Mouse (Mus musculus) forebrain, embryonic 12.5 days (tissue): ENCODE measurements around the gene Irf3. TPM values are rescaled to one million over a fixed set of nuclear protein-coding genes. Genes with fewer than 3 reads are reported as not detected.

Source experiments
- ATAC-seq: fragments of 200-750 bp; cut with Nextera tagmentation; 2 replicates; pipeline ENCODE4 v1.8.0; 2017; ENCODE audit warnings: moderate TSS enrichment; ENCODE audit not compliant: low FRiP score
- H3K27ac ChIP-seq: fragments of 300-500 bp; sonication (generic); 2 replicates; pipeline ENCODE4 v1.5.1; 2016; ENCODE audit warnings: mild to moderate bottlenecking
- H3K27me3 ChIP-seq: fragments of 300-500 bp; sonication (generic); 2 replicates; pipeline ENCODE4 v1.6.1; 2016; ENCODE audit warnings: mild to moderate bottlenecking
- H3K36me3 ChIP-seq: fragments of 300-500 bp; sonication (generic); replicated peaks from 2 replicates; pipeline ENCODE4 v1.6.1; 2016; ENCODE audit warnings: mild to moderate bottlenecking
- H3K4me1 ChIP-seq: fragments of 300-500 bp; sonication (generic); 2 replicates; pipeline ENCODE4 v1.6.1; 2016
- H3K4me2 ChIP-seq: fragments of 300-500 bp; sonication (generic); 2 replicates; pipeline ENCODE4 v1.6.1; 2016; ENCODE audit warnings: mild to moderate bottlenecking, moderate library complexity
- H3K4me3 ChIP-seq: fragments of 300-500 bp; sonication (generic); replicated peaks from 2 replicates; pipeline ENCODE4 v1.5.1; 2016; ENCODE audit warnings: mild to moderate bottlenecking
- H3K9ac ChIP-seq: fragments of 300-500 bp; sonication (generic); 2 replicates; pipeline ENCODE4 v1.6.1; 2016; ENCODE audit warnings: mild to moderate bottlenecking
- H3K9me3 ChIP-seq: fragments of 300-500 bp; sonication (generic); 2 replicates; pipeline ENCODE4 v1.6.1; 2016
- WGBS: fragments of 180-500 bp; shearing (Covaris S2); methylation state at CpG from one replicate; pipeline ENCODE4 v1.1.7; 2016; 5-methylcytosine and 5-hydroxymethylcytosine counted together
- polyA plus RNA-seq: library from polyadenylated mRNA; unstranded; fragments of >200 nt; fragmentation: Nextera tagmentation; extraction: Ambion mirVana; gene quantifications from 2 replicates; pipeline ENCODE4 v1.2.1, GENCODE M21; 2016

Irf3 gene
- polyA plus RNA-seq, 1 experiment from 2014 or later: 72.4 TPM

DNA sequence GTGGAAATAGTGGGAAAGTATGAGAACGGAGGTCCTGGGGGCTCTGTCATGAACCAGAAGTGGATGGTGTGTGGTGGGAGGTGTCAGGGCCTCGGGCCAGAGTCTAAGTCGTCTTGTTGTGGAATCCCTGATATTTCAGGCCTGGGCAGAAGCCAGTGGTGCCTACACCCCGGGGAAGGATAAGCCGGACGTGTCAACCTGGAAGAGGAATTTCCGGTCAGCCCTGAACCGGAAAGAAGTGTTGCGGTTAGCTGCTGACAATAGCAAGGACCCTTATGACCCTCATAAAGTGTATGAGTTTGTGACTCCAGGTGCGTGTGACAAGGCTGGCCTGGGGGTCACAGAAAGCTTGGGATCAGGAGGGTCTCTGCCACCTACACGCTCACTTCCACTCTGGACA lies 2.3 kb downstream of the Irf3 start:
- no peak overlapping the region for H3K4me3 ChIP-seq
- no peak for ATAC-seq
- H3K27me3 ChIP-seq: no peaks in the 10 kb centered on the region
- WGBS: 90% methylated on average over 11 of the region's 11 CpGs
- peaks cover 32% of the 10 kb centered on the region for H3K4me1 ChIP-seq
- H3K36me3 ChIP-seq: peaks cover 62% of the 10 kb centered on the region
- no peaks in the 10 kb centered on the region for H3K9me3 ChIP-seq
- H3K9ac ChIP-seq: no peak overlapping the region
- no peak overlapping the region for H3K27ac ChIP-seq
- no peak overlapping the region for H3K4me2 ChIP-seq

DNA sequence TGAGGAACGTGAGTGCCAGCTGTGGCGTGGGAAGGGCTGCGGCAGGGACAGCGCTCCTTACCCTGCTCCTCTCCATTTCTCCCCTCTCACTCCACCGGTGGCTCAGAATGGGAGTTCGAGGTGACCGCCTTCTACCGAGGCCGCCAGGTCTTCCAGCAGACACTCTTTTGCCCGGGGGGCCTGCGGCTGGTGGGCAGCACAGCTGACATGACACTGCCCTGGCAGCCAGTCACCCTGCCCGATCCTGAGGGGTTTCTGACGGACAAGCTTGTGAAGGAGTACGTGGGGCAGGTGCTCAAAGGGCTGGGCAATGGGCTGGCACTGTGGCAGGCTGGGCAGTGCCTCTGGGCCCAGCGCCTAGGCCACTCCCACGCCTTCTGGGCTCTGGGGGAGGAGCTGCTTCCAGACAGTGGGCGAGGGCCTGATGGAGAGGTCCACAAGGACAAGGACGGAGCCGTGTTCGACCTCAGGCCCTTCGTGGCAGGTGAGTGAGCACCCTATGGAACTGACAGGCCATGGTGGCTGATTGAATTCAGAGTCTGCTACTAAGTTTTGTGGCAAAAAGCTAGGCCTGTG lies 3.2 kb downstream of the Irf3 start:
- peaks cover 62% of the 10 kb centered on the region for H3K36me3 ChIP-seq
- H3K4me1 ChIP-seq: peaks cover 32% of the 10 kb centered on the region
- 0 out of 2 replicates have a peak overlapping the region, but pooled peaks have one; percentile 1 for H3K4me3 ChIP-seq
- no peak overlapping the region for H3K27ac ChIP-seq
- H3K9ac ChIP-seq: peak overlapping the region; percentile 21; the same call in 1 of the 2 replicates
- no peak for ATAC-seq
- H3K4me2 ChIP-seq: no peak overlapping the region
- H3K9me3 ChIP-seq: no peaks in the 10 kb centered on the region
- 89% methylated on average over 21 of the region's 21 CpGs for WGBS
- H3K27me3 ChIP-seq: no peaks in the 10 kb centered on the region

DNA sequence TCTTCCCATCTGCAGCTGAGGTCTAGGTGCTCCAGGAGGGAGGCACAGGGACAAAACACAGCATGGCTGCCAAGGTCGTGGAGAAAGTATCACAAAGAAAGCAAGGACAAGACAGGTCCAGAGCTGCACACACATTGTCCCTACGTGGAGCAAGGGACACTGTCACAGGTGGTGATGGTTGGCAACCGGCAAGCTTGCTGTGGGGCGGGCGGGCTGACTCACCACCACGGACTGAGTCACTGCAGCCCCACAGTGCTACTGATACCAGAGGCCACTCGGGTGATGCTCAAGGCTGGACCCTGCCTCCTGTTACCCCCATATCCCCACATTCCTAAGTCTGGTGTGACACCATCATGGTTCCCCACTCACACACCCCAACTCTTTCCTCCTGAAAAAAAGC lies 5.0 kb downstream of the Irf3 start:
- peaks cover 19% of the 10 kb centered on the region for H3K4me1 ChIP-seq
- no peaks in the 10 kb centered on the region for H3K9me3 ChIP-seq
- H3K36me3 ChIP-seq: peaks cover 81% of the 10 kb centered on the region
- H3K4me3 ChIP-seq: no peak overlapping the region
- no peak for ATAC-seq
- no peak overlapping the region for H3K9ac ChIP-seq
- H3K27ac ChIP-seq: no peak overlapping the region
- WGBS: 89% methylated on average over 7 of the region's 7 CpGs
- no peak overlapping the region for H3K4me2 ChIP-seq
- no peaks in the 10 kb centered on the region for H3K27me3 ChIP-seq

DNA sequence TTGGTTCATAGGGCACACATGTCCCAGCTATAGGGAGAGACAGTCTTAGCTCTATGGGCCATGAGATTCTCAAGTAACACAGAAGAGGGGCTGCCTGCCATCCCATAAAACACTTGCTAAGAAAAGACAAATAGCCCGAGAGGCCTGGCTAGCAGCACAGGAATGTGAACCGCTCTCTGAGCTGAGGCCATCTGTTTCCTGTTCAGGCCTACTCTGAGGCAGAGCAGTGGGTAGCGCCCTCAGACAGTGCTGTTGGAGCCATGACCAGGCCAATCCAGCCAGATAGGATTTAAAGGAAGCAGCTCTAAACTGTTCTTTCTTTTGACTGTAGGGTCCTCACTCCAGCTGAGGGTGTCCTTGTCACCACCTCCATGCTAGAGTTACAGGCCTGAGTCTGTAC lies 7.1 kb downstream of the Irf3 start:
- Histone ChIP-seq H3K36me3 (peaks cover 99% of the 10 kb centered on the region), H3K9ac (no peak overlapping the region), H3K9me3 (no peaks in the 10 kb centered on the region), H3K27me3 (no peaks in the 10 kb centered on the region), H3K4me3 (no peak overlapping the region), H3K4me2 (no peak overlapping the region), H3K27ac (no peak overlapping the region), H3K4me1 (peaks cover 2% of the 10 kb centered on the region)
- no peak for ATAC-seq
- WGBS: 87% methylated on average over 3 of the region's 3 CpGs

DNA sequence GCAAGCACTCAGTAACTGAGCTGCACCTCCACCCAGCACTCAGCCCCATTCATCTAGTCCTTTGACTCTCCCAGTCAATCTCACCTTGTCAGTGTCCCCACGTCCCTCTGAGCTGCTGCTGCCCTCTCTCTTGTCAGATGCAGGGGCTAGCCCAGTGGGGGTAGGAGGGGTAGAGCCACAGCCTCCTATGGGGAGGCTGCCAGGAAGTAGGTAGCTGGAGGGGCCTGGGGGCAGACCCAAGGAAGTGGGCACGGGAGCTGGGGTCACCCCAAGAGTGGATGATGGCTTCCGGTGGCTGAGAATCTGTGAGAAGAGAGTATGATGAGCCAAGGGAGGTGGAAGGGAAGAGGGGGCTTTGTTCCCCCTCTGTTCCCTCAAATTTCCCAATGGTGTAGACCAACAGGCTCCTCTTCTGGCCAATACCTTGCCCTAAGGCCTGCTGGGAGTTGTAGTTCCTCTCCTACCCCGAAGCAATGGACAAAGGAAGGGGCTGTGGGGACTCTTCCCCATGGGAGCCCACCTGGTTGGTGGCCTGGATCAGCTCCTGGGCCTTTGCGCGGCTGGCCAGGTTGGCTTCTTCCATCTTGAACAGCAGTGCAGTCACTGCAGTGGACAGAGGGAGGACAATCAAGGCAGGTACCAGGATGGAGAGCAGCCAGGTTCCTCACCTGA lies 8.0 kb downstream of the Irf3 start:
- Histone ChIP-seq H3K4me2 (no peak overlapping the region), H3K4me1 (no peaks in the 10 kb centered on the region), H3K4me3 (no peak overlapping the region), H3K27me3 (no peaks in the 10 kb centered on the region), H3K36me3 (peaks cover 99% of the 10 kb centered on the region), H3K27ac (no peak overlapping the region), H3K9me3 (no peaks in the 10 kb centered on the region), H3K9ac (no peak overlapping the region)
- ATAC-seq: no peak
- 95% methylated on average over 6 of the region's 6 CpGs for WGBS

DNA sequence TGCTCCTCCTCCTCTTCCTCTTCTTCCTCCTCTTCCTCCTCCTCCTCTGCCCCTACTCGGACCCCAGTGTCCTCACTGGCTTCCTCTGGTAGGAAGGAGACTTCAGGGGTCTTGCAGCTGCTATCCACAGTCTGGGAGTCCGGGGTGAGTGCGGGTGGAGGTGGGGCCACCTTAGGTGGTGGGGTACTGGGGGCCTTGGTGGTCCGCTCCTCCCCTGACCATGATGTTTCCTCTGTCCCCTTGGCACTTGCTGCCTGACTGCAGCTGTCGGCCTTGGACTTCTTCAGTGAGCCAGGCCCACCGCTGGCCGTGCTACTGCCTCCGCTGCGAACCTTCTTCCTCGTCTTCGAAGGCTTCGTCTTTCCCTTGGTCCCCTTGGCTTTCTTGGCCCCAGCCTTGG lies 9.1 kb downstream of the Irf3 start:
- ATAC-seq: no peak
- Histone ChIP-seq H3K36me3 (peaks cover 95% of the 10 kb centered on the region), H3K4me3 (no peak overlapping the region), H3K27ac (no peak overlapping the region), H3K27me3 (no peaks in the 10 kb centered on the region), H3K4me2 (no peak overlapping the region), H3K4me1 (no peaks in the 10 kb centered on the region), H3K9me3 (no peaks in the 10 kb centered on the region), H3K9ac (no peak overlapping the region)
- 97% methylated on average over 12 of the region's 12 CpGs for WGBS

DNA sequence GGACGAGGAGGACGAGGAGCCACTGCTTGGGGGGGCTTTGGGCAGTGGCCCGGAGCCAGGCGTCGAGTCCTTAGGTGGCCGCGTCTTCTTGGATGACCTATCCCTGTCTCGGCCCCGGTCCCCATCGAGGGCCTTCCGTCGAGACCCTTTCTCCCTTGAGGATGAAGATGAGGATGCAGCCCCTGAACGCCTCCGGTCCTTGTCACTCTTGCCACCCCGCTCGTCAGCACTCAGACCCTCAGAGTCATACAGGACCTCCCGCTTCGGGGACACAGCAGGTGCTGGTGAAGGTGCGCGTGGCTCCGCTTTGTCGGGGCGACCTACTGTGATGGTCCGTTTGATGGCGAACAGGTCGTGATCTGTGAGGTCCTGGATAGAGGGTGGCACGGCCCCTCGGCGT lies 9.7 kb downstream of the Irf3 start:
- ATAC-seq: no peak
- Histone ChIP-seq H3K9me3 (no peaks in the 10 kb centered on the region), H3K4me1 (no peaks in the 10 kb centered on the region), H3K27me3 (no peaks in the 10 kb centered on the region), H3K36me3 (peaks cover 95% of the 10 kb centered on the region), H3K4me2 (no peak overlapping the region), H3K4me3 (no peak overlapping the region), H3K9ac (no peak overlapping the region), H3K27ac (no peak overlapping the region)
- 96% methylated on average over 29 of the region's 29 CpGs for WGBS

DNA sequence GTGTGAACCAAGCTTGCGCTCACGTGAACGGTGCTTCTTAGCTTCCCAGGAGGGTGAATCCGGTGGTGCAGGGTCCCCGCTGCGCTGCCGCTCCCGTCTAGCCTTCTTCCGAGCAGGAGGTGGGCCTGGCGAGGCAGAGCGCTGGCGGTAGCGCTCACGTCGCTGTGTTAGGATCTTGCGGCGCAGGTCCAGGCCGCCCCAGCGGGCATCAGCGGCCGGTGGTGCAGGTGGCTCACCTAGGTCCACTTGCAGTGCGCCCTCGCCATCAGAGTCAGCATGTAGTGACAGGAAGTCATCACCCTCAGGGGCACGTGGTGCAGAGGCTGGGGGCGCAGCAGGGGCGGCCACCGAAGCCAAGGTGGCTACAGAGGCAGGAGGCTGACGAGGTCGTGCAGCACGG lies 10.4 kb downstream of the Irf3 start:
- H3K4me2 ChIP-seq: no peak overlapping the region
- no peaks in the 10 kb centered on the region for H3K4me1 ChIP-seq
- no peak for ATAC-seq
- peaks cover 95% of the 10 kb centered on the region for H3K36me3 ChIP-seq
- no peak overlapping the region for H3K4me3 ChIP-seq
- WGBS: 95% methylated on average over 30 of the region's 30 CpGs
- no peaks in the 10 kb centered on the region for H3K9me3 ChIP-seq
- H3K27me3 ChIP-seq: no peaks in the 10 kb centered on the region
- no peak overlapping the region for H3K27ac ChIP-seq
- H3K9ac ChIP-seq: no peak overlapping the region

DNA sequence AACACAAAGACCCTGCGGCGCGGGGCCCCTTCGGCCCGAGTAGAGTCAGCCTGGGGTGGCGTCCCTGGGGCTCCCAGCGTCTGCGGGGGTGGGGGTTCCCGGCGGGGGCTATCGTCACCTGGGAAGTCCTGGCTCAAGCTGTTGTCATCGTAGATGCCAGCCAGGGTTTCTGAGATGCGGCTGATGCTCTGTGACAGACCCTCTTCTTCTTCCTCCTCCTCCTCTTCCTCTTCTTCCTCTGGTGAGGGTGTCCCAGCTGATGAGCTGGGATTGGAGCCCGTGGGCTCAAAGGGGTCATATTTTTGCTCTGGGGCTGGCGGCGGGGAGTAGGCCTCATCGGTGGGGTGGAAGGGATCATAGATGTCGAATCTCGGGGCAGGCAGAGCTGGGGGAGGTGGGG lies 11.0 kb downstream of the Irf3 start:
- H3K27me3 ChIP-seq: no peaks in the 10 kb centered on the region
- no peak overlapping the region for H3K4me3 ChIP-seq
- no peak overlapping the region for H3K9ac ChIP-seq
- H3K9me3 ChIP-seq: no peaks in the 10 kb centered on the region
- H3K27ac ChIP-seq: no peak overlapping the region
- H3K36me3 ChIP-seq: peaks cover 95% of the 10 kb centered on the region
- no peak overlapping the region for H3K4me2 ChIP-seq
- H3K4me1 ChIP-seq: no peaks in the 10 kb centered on the region
- 96% methylated on average over 19 of the region's 19 CpGs for WGBS
- no peak for ATAC-seq

DNA sequence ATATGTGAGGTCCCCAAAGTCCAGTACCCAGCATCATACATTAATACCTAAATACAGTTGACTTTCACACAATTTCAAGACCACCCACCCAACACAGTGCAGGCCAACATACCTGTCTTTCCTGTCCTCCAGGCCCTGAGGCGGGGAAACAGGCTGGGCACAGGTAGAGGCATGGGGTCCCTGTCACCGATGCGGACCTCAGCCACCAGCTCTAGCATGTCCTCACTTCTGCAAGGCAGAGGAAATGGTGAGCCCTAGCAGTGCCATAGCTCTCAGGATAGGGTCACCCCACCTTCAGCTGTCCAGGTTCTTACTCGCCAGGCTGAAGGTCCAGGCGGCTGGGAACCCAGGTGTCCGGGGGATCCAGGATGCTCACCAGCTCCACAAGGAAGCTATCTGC lies 14.6 kb downstream of the Irf3 start:
- Histone ChIP-seq H3K27ac (no peak overlapping the region), H3K4me1 (peaks cover 19% of the 10 kb centered on the region), H3K4me3 (no peak overlapping the region), H3K4me2 (no peak overlapping the region), H3K36me3 (peaks cover 67% of the 10 kb centered on the region), H3K9ac (no peak overlapping the region), H3K27me3 (no peaks in the 10 kb centered on the region), H3K9me3 (no peaks in the 10 kb centered on the region)
- 95% methylated on average over 6 of the region's 6 CpGs for WGBS
- no peak for ATAC-seq

DNA sequence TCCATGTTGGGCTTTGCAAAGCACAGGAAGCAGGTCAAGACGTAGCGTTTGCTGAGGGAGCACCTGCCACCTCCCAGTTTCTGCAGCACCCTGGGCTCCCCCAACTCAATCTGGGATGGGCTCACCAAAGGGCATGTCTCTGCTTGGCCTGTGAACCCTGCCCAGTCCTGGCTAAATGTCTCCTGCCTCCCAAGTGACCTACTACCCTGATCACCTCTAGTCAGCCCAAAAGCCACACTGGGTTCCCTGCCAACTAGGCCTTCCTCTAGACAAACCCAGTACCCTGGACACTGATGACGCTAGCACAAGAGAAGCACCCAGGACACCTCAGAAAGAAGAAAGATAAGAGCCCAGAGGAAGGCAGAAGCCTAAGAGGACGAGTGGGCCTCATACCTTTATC lies 15.4 kb downstream of the Irf3 start:
- H3K4me3 ChIP-seq: no peak overlapping the region
- WGBS: 87% methylated on average over 4 of the region's 4 CpGs
- H3K4me2 ChIP-seq: no peak overlapping the region
- ATAC-seq: no peak
- peaks cover 22% of the 10 kb centered on the region for H3K4me1 ChIP-seq
- H3K36me3 ChIP-seq: peaks cover 59% of the 10 kb centered on the region
- no peaks in the 10 kb centered on the region for H3K9me3 ChIP-seq
- no peak overlapping the region for H3K9ac ChIP-seq
- H3K27ac ChIP-seq: no peak overlapping the region
- no peaks in the 10 kb centered on the region for H3K27me3 ChIP-seq

DNA sequence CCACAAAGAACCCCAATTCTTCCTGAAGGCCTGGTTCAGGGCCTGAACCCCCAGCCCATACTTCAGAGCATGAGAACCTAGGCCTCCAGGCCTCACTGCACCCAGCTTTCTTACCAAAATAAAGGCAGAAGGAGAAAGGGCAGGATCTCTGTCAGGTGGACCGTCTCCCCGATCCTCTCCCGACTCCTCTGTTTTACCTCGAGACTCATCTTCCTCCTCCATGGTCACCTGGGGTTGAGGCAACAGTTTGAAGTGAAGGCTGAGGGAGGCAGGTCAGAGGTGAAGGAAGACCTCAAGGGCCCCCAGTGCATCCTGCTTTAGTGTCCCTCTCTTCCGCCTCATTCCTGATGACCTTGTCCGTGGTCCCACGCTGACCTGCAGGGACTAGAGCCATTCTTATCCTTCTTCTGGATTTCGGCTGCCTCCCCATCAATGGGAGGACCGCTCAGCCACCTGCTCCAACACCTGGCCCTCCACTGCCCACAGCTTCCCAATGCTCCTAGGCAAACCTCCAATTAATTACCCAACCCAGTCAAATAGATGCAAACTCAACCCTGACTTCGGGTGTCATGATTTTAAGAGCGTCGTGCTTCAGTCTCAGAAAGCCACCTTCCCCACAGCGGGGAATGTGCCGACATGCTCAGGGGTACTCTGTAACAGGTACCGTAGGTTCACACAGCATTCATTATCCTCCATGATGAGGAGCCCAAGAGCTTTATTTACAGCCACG lies 16.1 kb downstream of the Irf3 start:
- H3K4me2 ChIP-seq: no peak overlapping the region
- 96% methylated on average over 16 of the region's 16 CpGs for WGBS
- peaks cover 28% of the 10 kb centered on the region for H3K4me1 ChIP-seq
- no peak overlapping the region for H3K9ac ChIP-seq
- H3K27me3 ChIP-seq: 0 out of 2 replicates have a peak, but pooled peaks cover 3% of the 10 kb centered on the region
- peaks cover 52% of the 10 kb centered on the region for H3K36me3 ChIP-seq
- H3K9me3 ChIP-seq: no peaks in the 10 kb centered on the region
- ATAC-seq: no peak
- no peak overlapping the region for H3K4me3 ChIP-seq
- no peak overlapping the region for H3K27ac ChIP-seq

DNA sequence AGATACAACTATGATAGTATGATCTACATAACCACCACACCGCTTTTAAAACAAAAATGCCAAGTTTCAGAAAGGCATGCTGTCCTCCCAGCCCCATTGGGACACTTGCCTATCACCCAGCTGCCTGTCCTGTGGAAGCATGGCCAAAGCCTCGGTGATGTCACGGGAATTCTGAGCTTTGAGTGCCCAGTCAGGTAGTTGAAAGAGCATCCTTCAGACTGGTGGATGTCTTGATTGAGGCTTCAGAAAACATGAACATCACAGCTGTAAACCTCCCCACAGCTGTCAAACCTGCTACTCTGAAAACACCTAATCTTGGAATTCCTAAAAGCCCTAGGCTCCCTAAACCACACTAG lies 16.6 kb downstream of the Irf3 start:
- peaks cover 28% of the 10 kb centered on the region for H3K4me1 ChIP-seq
- WGBS: 94% methylated on average over 3 of the region's 3 CpGs
- no peak for ATAC-seq
- H3K4me2 ChIP-seq: 0 out of 2 replicates have a peak overlapping the region, but pooled peaks have one; percentile 79
- H3K36me3 ChIP-seq: peaks cover 46% of the 10 kb centered on the region
- no peaks in the 10 kb centered on the region for H3K9me3 ChIP-seq
- no peak overlapping the region for H3K27ac ChIP-seq
- H3K27me3 ChIP-seq: peaks cover 9% of the 10 kb centered on the region
- H3K9ac ChIP-seq: no peak overlapping the region
- H3K4me3 ChIP-seq: no peak overlapping the region; the same call in 1 of the 2 replicates
